Mouse (Mus musculus) Patski (cell line): ENCODE measurements at regions not wholly inside any gene's neighbourhood (a gene's known extent, or its start where the extent isn't known, plus 50 kb on each side); places are given as distances from the start of the nearest gene placed in this dataset.

ENCODE experiments used
- ATAC-seq: fragments of 100-300 bp; one replicate; pipeline ENCODE4 v1.8.0; 2021
- CTCF ChIA-PET: fragments of 350-600 bp; sonication (Branson Sonifier 250); formaldehyde crosslinking; loops from one replicate; lab custom pipeline; 2022; ENCODE audit warnings: inconsistent platforms; lab: Charles Lee
- POLR2A ChIA-PET: fragments of 350-600 bp; sonication (Branson Sonifier 250); formaldehyde crosslinking; loops from one replicate; lab custom pipeline; 2022; ENCODE audit warnings: antibody characterized with exemption, inconsistent platforms; lab: Charles Lee
- DNase-seq: peaks from one replicate; pipeline ENCODE4 v3.0.0-alpha.2; 2011; ENCODE audit warnings: low read depth, low spot score
- H3K27me3 ChIP-seq: fragments of 371-371 bp; one replicate; pipeline ENCODE4 v1.5.1; 2021
- CTCF ChIP-seq: fragments of 100-300 bp; IDR thresholded peaks from one replicate; pipeline ENCODE4 v1.5.1; 2021
- in situ Hi-C: fragments of 300-500 bp; cut with MboI; formaldehyde crosslinking; loops from 3 replicates; pipeline ENCODE4 v1.11.1; 2018; ENCODE audit warnings: low pct_unique_long_range_greater_than_20kb, mixed read lengths

DNA sequence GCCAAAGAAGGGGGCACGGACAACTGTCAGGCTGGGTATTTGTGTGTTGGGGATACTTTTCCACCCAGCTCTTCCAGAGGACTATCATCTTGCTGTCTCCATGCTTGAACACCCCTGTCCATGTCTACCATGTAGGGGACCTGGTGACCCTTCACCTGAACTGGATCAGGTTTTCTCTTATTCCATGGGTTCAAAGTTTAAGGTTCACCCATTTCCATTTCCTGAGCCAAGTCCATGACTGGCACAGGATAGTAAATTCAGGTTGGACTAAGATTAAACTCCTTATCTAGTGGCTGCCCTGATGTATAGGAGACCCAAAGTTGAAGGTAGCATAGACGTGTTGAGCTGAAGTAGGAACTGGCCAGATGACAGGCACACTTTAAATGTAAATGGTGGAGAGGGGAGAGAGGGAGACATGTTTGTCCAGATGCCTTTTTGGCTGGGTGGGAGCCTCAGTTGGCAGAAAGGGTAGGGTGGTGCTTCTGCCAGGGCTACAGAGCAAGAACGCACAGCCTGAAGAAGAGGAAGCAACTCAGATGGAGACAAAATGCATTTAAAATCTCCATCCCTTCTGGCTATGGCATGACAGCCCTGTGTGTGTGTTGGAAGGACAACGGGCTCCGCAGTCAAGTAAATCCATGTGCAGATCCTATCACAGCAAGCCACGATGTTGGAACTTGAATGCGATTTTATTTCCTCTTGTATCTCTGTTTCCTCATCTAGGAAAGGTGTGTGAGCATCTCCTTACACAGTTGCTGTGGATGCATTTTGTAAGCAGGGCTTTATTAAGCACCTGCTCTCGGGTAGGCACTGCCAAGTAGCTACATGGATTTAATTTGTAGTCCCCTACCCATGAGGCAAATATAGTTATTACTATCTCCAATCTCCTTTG is 192.4 kb downstream of the Plpp3 start:
- ChIA-PET POLR2A (no interaction called here), CTCF (no interaction called here)
- H3K27me3 ChIP-seq: no peaks in the 10 kb centered on the region
- TF ChIP-seq CTCF: no peak
- DNase-seq: no peak
- ATAC-seq: no peak
- in situ Hi-C loops: no loop called here

DNA sequence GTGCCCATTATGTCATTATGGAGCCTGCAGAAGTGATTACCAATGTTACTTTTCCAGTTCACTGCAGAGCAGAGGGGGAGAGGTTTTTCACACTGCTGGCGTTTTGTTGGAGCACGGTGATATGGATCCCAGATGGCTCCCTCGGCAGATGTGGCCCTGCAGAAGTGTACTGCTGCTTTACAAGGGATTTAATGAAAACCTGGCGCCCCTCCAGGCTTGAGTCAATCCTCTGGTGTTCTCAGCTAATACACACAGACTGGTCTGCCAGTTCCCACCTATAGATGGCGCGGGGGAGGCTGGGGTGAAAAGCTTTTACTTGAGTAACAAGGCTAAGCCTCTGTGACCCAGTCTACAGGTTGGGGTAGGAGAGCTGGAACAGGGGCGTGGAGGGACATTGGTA is 195.2 kb downstream of the Plpp3 start:
- DNase-seq (no peak), ATAC-seq (no peak)
- no peak for TF ChIP-seq CTCF
- CTCF ChIA-PET: no interaction called here
- POLR2A ChIA-PET: no interaction called here
- in situ Hi-C loops: no loop called here
- no peaks in the 10 kb centered on the region for H3K27me3 ChIP-seq

DNA sequence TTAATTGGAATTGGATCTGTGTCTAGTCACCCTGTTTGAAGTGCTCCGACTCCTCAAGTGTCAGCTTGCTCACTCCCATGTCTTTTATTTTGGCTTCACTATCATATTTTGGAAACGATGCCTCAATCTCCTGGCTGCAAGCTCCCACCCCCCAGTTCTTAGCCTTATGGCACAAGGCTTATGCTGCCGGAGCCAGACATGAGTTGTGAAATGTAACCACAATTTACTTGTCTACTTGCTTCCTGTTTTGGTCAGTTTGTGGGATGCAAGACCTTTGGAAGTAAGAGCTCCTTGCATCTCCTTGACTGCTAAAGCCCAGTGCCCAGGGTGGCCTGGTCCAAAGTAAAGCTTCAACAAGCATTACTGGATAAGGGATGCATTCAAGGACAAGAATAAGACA is 195.8 kb downstream of the Plpp3 start:
- ATAC-seq (no peak), DNase-seq (no peak)
- in situ Hi-C loops: no loop called here
- ChIA-PET POLR2A (no interaction called here), CTCF (interaction anchor here (0.9 to 1.9 kb wide), 2 partner anchors 11 kb away, joined by 3 to 4 read pairs; no protein-coding TSS in a partner anchor)
- no peak for TF ChIP-seq CTCF
- H3K27me3 ChIP-seq: no peaks in the 10 kb centered on the region

DNA sequence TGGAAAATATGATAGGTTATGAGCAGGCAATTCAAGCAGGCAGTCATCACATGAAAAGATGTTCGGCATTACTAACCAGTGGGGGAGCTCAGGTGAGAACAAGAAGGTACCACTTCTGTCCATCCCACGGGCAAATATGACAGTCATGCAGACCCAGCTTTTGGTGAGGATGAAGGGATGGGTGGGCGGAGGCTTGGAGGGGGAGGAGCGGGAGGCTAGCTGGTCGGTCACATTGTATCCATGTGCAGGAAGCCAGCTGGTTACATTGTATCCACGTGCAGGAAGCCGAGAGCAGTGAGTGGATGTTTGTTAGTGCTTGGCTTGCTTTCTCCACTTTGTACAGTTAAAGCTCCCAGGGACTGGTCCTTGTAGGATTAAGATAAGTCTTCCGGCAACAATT is 196.9 kb downstream of the Plpp3 start:
- in situ Hi-C loops: no loop called here
- POLR2A ChIA-PET: interaction anchor here (0.7 kb wide), 1 partner anchor 66 kb away, joined by 4 read pairs; no protein-coding TSS in a partner anchor
- no peaks in the 10 kb centered on the region for H3K27me3 ChIP-seq
- DNase-seq (no peak), ATAC-seq (no peak)
- TF ChIP-seq CTCF: no peak
- CTCF ChIA-PET: interaction anchor here (1.9 kb wide), 1 partner anchor 10 kb away, joined by 4 read pairs; no protein-coding TSS in a partner anchor

DNA sequence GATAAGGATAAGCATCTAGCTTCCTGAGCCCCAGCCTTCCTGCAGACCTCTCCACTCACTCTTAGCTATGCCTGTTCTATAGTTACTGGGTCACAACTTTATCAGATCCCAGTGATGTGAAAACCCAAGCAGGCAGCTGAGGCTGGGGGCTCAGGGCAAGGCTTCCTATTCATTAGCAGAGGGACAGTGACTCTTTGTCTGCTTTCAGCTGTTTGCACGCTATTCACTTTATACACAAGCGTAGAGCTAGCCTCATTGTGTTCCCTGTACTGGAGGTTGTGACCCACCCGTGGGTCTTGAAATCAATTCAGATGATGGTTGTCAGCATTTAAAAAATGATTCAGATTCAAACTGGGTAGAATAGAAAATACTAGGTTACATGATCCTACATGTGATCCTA is 199.5 kb downstream of the Plpp3 start:
- DNase-seq: no peak
- ChIA-PET CTCF (no interaction called here), POLR2A (no interaction called here)
- TF ChIP-seq CTCF: no peak
- H3K27me3 ChIP-seq: no peaks in the 10 kb centered on the region
- in situ Hi-C loops: no loop called here
- no peak for ATAC-seq

DNA sequence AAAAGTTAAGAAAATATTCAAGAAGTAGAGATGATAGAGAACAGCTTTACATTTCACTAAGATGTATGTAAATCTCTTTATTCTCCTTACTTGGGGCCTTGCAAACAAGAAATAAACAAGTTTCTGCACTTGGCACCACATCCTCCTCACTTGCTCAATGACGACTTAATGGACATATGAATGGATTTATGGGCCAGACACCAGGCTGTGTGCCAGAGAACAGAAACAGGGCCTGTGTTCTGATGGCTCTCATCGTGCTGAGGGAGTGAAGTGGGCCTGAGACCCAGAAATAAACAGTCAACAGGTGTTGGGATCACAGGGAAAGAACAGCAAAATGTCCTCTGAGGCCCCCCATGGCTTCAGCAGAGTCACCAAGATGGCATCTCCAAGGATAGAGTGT is 201.6 kb downstream of the Plpp3 start:
- DNase-seq: no peak
- in situ Hi-C loops: no loop called here
- ATAC-seq: no peak

DNA sequence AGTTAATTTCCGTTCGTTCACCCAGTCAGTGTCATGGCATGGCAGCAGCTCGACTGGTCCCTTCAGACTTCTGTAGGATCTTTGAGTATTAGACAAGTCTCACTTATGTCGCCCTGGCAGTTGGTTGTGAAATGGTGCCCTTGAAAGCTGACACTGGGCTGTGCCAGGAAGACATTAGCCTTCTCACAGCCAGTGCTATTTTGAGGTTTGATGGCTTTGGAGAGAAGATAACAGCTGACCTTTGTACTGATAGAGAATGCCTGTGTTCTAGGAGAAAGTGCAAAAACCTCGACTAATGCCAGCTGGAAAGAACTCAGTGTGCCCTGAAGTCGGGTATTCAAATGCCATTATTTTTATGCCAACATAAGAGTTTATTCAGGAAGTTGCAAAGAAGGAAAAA is 207.3 kb downstream of the Plpp3 start:
- no peak for TF ChIP-seq CTCF
- POLR2A ChIA-PET: interaction anchor here (0.6 kb wide), 1 partner anchor 73 kb away, joined by 5 read pairs; no protein-coding TSS in a partner anchor
- CTCF ChIA-PET: interaction anchor here (1.6 kb wide), 1 partner anchor 11 kb away, joined by 4 read pairs; no protein-coding TSS in a partner anchor
- ATAC-seq (no peak), DNase-seq (no peak)
- H3K27me3 ChIP-seq: no peaks in the 10 kb centered on the region
- in situ Hi-C loops: no loop called here

More for the DNA sequence above, 201.6 kb downstream of the Plpp3 start:
- ChIA-PET POLR2A (no interaction called here), CTCF (no interaction called here)
- no peaks in the 10 kb centered on the region for H3K27me3 ChIP-seq
- no peak for TF ChIP-seq CTCF

DNA sequence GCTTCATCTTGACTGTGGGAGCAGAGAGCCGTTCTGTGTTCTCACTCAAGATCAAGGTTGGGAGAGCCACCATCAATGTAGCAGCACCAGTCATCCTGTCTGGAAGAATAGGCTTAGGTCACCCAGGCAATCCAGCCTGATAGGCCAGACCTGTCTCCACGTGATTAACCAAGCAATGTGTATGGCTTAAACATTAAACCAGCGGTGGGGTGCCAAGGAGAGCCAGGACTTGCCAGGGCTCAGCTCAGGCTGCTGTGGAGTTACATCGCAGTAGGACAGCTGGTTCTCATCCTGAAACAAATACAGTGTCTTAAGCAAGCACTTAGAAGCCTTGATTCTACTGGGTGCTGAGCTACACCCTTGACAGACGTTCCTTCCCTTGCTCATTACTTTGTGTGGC is 207.9 kb downstream of the Plpp3 start:
- in situ Hi-C loops: no loop called here
- peak; percentile 56 for DNase-seq
- TF ChIP-seq CTCF: no peak
- ChIA-PET POLR2A (interaction anchor here (0.6 kb wide), 1 partner anchor 74 kb away, joined by 5 read pairs; no protein-coding TSS in a partner anchor), CTCF (no interaction called here)
- no peak for ATAC-seq
- H3K27me3 ChIP-seq: no peaks in the 10 kb centered on the region

DNA sequence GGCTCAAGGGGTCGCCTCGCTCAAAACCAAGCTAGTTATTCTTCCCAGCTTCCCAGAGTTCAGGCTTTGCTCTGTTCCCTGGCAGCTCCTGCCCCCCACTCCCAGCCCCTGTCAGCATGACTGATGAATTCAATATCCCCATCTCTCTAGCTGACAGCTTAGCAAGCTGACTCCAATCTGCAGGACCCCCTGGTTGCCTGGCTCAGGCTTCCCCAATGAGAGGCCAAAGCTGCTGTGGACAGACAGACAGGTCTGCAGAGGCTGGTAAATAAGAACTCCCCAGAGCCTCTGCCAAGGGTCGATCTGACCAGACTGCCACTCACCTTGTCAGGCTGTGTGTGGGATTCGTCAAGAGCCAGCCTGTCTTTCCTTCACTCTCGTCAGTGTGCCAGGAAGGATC is 219.4 kb downstream of the Plpp3 start:
- POLR2A ChIA-PET: no interaction called here
- CTCF ChIA-PET: no interaction called here
- DNase-seq: no peak
- in situ Hi-C loops: no loop called here
- no peak for TF ChIP-seq CTCF
- H3K27me3 ChIP-seq: no peaks in the 10 kb centered on the region
- no peak for ATAC-seq

DNA sequence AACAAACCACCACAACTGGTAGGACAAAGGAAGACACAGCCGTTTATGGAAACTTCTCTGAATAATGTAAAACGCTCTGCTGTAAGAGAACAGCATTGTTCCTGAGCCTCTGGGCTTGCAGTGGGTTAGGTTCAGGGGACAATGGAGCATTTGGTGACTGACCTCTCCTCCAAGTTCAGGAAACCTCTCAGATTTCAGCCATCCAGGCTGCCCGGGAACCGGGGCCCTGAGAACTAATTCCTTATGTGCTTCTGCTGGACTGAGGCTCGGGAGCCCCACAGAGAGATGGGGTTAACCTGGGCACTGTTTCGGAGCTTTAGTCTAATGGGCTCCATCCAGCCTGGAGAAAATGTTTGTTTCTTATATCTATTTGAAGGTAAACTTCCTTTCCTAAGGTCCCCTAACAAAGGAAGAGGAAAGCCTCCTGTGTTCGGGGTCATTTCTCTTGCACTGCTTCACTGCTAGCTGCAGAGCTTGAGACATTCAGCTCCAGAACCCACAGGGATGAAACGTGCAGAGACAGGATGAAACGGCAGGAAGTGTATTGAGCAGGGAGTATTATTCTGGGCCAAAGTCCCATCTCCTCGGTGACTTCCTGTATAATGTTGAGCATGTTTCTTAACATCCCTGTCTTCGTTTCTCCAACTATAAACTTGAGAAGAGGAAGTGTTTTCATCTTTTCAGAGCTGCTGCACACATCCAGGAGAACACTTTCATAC is 220.5 kb downstream of the Plpp3 start:
- no peak for TF ChIP-seq CTCF
- no peak for ATAC-seq
- POLR2A ChIA-PET: no interaction called here
- in situ Hi-C loops: no loop called here
- DNase-seq: no peak
- H3K27me3 ChIP-seq: no peaks in the 10 kb centered on the region
- CTCF ChIA-PET: no interaction called here

DNA sequence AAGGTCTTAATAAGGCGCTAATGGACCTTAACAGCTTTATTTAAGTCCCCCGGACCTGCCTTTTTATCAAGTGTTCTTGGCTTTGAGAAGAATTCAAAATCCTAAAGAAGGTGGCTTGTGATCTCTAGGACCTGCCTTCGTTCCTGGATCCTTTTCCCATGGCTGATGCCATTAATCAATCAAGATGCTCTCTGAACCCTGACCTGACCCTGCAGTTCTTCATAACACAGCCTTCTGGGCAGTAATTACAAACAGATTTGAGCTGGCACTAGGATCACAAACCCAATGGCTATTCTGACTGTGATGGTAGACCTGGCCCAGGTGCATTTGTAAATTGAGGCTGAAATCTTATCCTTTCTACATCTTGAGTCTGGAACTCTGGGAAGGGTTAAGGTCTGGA is 227.7 kb downstream of the Plpp3 start:
- no peak for ATAC-seq
- DNase-seq: no peak
- CTCF ChIA-PET: no interaction called here
- TF ChIP-seq CTCF: no peak
- H3K27me3 ChIP-seq: no peaks in the 10 kb centered on the region
- in situ Hi-C loops: no loop called here
- POLR2A ChIA-PET: no interaction called here
